Mouse (Mus musculus): Measurements from ENCODE around the gene Asl.
A peak's percentile ranks its signal among the peaks of the same experiment; 100 is the strongest.

The Asl gene

GRCm38 (mm10) chr5:130027696-130028095 lies 1.4 kb downstream of the Asl start:
- TF ChIP-seq GATA4 (IDR thresholded peaks at IDR 0.05; ENCODE audit: insufficient replicate concordance, low read length) = no peak

GRCm38 (mm10) chr5:130027134-130027533 lies 1.9 kb downstream of the Asl start:
- peak; percentile 89 for TF ChIP-seq GATA4 (IDR thresholded peaks at IDR 0.05; ENCODE audit: insufficient replicate concordance, low read length)

GRCm38 (mm10) chr5:130023767-130024539 lies 5.1 kb downstream of the Asl start:
- TF ChIP-seq GATA4 (IDR thresholded peaks at IDR 0.05; ENCODE audit: insufficient replicate concordance, low read length) = peak; percentile 76; the same call in 1 of the 2 replicates

- TF ChIP-seq GATA4 (IDR thresholded peaks at IDR 0.05; ENCODE audit: insufficient replicate concordance, low read length) = no peak
Measured at GRCm38 (mm10) chr5:130023067-130023766, 5.8 kb downstream of the Asl start.

GRCm38 (mm10) chr5:130022366-130022765 lies 6.7 kb downstream of the Asl start:
- TF ChIP-seq GATA4 (IDR thresholded peaks at IDR 0.05; ENCODE audit: insufficient replicate concordance, low read length) = no peak

- no peak for TF ChIP-seq GATA4 (IDR thresholded peaks at IDR 0.05; ENCODE audit: insufficient replicate concordance, low read length)
Measured at GRCm38 (mm10) chr5:130021361-130021966, 7.6 kb downstream of the Asl start.

- no peak for TF ChIP-seq GATA4 (IDR thresholded peaks at IDR 0.05; ENCODE audit: insufficient replicate concordance, low read length)
Measured at GRCm38 (mm10) chr5:130019461-130019860, 9.6 kb downstream of the Asl start.

GRCm38 (mm10) chr5:130015104-130015503 lies 13.9 kb downstream of the Asl start:
- no peak for TF ChIP-seq GATA4 (IDR thresholded peaks at IDR 0.05; ENCODE audit: insufficient replicate concordance, low read length)

GRCm38 (mm10) chr5:130010961-130011360 lies 18.1 kb downstream of the Asl start:
- no peak for TF ChIP-seq GATA4 (IDR thresholded peaks at IDR 0.05; ENCODE audit: insufficient replicate concordance, low read length)

- TF ChIP-seq GATA4 (IDR thresholded peaks at IDR 0.05; ENCODE audit: insufficient replicate concordance, low read length) = no peak
Measured at GRCm38 (mm10) chr5:130009784-130010183, 19.3 kb downstream of the Asl start.

GRCm38 (mm10) chr5:130008034-130008590 lies 20.9 kb downstream of the Asl start:
- no peak for TF ChIP-seq GATA4 (IDR thresholded peaks at IDR 0.05; ENCODE audit: insufficient replicate concordance, low read length)

GRCm38 (mm10) chr5:130007344-130007743 lies 21.7 kb downstream of the Asl start:
- TF ChIP-seq GATA4 (IDR thresholded peaks at IDR 0.05; ENCODE audit: insufficient replicate concordance, low read length) = no peak

- TF ChIP-seq GATA4 (IDR thresholded peaks at IDR 0.05; ENCODE audit: insufficient replicate concordance, low read length) = no peak
Measured at GRCm38 (mm10) chr5:130003229-130003628, 25.8 kb downstream of the Asl start.

- no peak for TF ChIP-seq GATA4 (IDR thresholded peaks at IDR 0.05; ENCODE audit: insufficient replicate concordance, low read length)
Measured at GRCm38 (mm10) chr5:130002301-130003146, 26.5 kb downstream of the Asl start, which contains the start of gene Gusb. Gene Gusb, minus strand, starts transcription at chr5:130003049.
